Mouse (Mus musculus) spleen, postnatal 14 days (tissue): ENCODE data around the gene Pbx2.

Source experiments
- DNase-seq, 2 experiments: peaks; one replicate each; pipeline ENCODE4 v3.0.0; 2021 to 2022; ENCODE audit warnings: low spot score in 2 of 2

The Pbx2 gene

GRCm38 (mm10) chr17:34603375-34604060 is 12.5 kb downstream of the Pbx2 start, which contains the start of gene Rnf5:
Rnf5 (minus strand) TSS chr17:34603690.
- peak; percentile 89 to 97 for DNase-seq

GRCm38 (mm10) chr17:34604061-34604508 is 13.0 kb downstream of the Pbx2 start, which contains the start of gene Agpat1:
Agpat1 (plus strand) TSS chr17:34604262.
- DNase-seq = peak; percentile 92 to 96

DNA sequence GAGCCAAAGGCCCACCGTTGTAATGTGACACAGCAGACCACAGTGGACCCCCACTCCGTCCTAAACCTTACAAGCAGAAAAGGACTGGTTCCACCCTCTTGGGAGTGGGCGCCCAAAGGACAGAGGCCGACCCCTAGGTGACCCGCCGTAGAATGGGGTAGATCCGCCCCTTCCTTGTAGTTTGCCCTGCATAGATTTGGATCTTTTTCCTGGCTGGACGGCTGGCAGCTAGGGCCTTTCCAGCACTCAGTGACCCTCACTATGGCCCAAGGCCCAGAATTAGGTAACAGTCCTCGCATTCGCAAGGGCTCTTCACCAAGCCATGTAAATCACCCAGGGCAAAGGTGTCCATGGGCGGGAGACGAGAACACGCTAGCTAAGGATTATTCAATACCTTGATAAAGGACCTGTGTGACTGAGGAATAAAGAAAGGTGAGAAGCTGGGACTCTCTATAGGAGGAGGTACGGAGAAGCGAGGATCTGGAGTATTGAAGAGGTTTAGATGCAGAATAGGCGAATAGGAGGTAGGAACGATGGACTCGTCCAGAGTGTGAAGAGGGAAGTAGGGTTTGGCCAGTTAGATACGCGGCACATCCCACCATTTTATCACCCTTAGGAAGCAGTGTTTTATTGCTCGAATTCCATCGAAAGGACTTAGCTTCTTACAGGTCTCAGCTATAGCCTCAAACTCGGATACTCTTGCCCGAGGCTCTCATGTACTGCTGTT is 13.6 kb downstream of the Pbx2 start:
- no peak for DNase-seq

DNA sequence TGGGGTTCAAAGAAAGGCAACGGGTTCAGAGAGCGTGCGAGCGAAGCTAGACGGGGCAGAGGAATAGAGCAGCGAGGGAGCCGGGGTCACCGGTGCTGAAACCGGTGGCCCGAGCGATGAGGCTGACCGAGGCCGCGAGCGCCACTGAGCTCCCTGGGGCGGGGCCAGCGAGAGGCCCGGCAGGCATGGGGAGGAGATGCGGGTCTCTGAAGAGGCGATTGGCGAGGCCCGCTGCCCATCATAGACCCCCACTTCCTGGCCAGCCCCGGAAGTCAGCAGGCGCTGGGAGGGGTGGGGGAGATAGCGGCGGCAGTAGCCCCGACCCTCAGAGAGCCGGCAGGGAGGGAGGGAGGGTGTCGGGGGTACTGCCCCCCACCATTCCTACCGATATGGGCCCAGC is 14.5 kb downstream of the Pbx2 start:
- DNase-seq = peak; percentile 87 to 89

DNA sequence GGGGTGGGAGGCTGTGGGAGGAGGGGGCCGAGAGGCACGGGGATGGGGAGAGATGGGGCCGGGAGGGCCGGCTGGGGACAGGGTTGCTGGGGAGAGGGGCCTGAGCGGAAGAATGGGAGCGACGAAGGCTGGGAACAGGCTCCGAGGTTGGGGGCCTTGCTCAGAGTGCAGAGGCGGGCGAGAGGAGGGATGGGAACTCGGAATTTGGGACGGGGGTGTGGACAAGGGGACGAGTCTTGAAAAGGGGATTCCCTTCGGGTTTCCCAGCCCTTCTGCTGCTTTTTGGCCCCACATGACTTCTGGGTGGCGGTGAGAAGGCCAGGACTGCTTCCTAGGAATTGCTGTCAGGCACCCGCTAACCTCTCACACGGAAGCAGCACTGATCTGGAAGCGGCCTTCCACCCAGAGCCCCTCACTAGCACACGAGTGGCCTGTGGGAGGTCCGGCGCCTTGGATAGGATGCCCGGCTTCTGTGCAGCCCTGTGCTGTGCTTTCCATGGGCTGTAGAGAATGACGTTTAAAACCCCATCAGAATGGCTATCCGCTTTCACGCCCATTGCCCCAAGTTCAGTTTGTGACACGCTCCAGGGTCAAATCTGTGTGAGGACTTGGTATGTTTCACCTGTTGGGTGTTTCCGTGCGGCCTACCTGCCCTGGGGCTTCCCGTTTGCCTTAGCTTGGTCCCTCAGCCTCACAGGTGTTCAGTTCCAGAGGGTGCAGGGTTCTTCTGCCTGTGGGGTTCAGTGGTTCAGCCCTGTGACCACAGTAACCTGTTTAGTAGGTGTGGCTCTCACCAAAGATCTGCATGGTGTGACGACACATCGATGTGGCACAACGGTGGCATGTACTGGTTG is 15.3 kb downstream of the Pbx2 start:
- no peak for DNase-seq

GRCm38 (mm10) chr17:34607997-34608396 is 16.9 kb downstream of the Pbx2 start:
- no peak for DNase-seq

GRCm38 (mm10) chr17:34611050-34611449 is 20.0 kb downstream of the Pbx2 start:
- DNase-seq = no peak

- no peak for DNase-seq
These were observed 22.1 kb downstream of the Pbx2 start for GRCm38 (mm10) chr17:34613054-34613645.

- DNase-seq = no peak
These were observed 22.8 kb downstream of the Pbx2 start for GRCm38 (mm10) chr17:34613830-34614229.

GRCm38 (mm10) chr17:34615871-34616270 is 24.8 kb downstream of the Pbx2 start, which contains the start of gene Egfl8:
Egfl8 (minus strand) TSS chr17:34615971.
- DNase-seq = no peak

- DNase-seq = peak; percentile 64 to 76
These were observed 27.9 kb downstream of the Pbx2 start for GRCm38 (mm10) chr17:34618999-34619398.

DNA sequence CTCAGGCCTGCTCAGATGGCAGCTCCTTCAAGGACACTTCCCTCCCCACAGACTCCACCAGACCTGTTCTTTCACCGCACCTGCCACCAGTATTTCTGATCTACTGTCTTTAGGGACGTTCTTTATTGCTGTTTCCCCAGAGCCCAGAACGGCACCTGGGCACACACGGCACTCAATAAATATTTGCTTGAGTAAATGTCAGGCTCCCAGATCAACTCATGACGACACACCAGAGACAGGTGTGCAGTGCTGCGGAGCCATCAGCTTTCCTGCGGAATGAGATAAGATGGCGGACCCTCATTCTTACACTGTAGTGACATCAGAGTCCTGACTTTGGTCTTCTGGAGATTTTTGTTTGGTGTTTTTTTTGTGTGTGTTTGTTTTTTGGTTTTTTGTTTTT is 29.9 kb downstream of the Pbx2 start:
- no peak for DNase-seq

- DNase-seq = no peak
These were observed 32.1 kb downstream of the Pbx2 start for GRCm38 (mm10) chr17:34623161-34623560.

DNA sequence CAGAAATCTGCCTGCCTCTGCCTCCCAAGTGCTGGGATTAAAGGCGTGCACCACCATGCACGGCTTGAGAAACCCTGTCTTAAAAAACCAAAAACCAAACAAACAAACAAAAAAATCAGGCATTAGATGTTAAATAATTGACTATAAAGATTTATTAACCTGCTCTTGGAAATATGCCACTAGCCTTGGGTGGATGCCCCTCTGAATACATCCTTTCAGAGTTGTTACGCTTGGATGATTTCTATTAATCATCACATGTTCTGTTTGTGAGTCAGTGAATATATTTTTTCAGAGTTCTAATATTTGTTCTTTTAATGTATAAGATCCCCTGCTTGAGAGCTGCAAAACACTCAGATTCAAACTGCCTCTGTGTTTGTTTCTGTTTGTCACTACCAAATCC is 33.9 kb downstream of the Pbx2 start:
- no peak for DNase-seq

DNA sequence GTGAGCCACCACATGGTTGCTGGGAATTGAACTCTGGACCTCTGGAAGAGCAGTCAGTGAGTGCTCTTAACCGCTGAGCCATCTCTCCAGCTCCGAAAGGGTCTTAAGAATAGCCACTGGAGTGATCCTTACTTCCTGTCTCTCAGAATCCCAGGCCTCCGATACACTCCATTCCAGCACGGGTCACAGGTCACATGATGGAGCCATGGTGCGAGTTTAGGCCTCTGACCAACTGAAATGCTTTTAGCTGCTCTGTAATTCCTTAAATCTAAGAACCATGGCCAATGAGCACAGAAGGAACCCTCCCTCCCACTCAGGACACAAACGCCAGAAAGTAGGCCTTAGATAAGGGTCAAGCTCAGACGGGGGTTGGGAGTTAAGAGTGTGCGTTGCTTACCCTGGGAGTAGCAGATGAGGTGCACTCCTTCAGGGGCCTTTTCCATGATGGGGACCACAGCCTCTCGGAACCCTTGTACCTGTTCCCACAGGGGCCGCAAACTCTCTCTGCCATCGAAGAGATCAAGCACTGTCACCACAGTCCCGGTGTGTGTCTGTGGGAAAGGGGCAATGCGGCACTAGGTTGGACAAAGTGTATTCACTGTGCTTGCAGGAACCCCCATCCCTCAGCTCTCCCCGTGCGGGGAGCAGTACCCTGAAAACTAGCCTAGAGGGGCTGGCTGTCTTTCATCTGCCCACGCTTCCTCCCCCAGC is 35.2 kb downstream of the Pbx2 start:
- DNase-seq = no peak

DNA sequence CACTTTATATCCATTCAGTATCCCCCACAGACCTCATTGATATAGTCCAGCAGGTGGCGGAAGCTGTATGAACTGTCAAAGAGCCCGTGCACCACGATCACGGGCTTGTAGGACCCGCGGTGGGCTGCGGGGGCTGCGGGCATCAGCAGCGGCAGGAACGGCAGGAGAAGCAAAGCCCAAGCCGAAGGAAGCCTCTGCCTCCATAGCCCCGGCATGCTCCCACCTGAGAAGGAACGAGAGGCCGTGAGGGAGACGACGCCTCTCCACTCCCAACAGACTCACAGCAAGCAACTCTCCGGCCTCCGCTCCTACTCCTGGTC is 35.7 kb downstream of the Pbx2 start:
- DNase-seq = no peak

DNA sequence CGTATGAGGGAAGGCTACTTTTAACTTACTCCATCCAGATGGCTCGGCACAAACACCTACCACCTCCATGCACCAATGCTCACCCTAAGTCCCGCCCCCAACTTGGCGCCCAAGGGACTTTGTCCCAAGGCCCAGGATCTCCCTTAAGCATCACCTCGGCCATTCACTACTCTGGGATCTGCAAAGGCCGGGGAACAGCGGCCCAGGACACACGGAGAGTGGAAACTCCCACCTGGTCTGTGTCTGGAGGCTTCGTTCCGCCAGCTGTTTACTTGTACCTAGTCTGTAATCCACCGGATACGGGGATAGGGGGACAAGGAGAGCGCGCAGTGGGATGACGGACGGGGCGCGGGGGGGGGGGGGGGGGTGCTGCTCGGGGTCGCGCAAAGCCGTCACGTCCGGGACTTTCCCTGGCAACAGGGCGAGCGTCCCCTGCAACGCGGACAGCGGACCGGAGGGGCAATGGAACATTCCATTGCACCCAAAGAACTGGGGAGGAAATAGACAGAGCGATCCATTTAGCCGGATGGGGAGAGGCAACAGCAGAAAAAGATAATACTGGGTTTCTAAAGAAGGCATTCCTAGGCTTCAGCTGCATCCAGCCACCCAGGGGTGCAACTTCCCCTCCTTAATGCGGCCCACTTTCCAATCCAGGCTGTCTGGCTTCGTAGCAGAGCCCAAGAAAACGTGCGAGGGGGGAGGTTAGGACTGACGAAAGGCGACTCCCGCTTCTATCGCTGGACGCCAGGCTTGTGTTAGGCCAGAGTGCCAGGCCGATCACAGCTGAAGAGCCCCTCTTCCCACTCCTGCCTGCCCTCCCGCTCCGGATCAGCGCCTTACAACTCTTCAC is 36.3 kb downstream of the Pbx2 start:
- peak in 1 of 2 experiments; percentile 53 for DNase-seq

DNA sequence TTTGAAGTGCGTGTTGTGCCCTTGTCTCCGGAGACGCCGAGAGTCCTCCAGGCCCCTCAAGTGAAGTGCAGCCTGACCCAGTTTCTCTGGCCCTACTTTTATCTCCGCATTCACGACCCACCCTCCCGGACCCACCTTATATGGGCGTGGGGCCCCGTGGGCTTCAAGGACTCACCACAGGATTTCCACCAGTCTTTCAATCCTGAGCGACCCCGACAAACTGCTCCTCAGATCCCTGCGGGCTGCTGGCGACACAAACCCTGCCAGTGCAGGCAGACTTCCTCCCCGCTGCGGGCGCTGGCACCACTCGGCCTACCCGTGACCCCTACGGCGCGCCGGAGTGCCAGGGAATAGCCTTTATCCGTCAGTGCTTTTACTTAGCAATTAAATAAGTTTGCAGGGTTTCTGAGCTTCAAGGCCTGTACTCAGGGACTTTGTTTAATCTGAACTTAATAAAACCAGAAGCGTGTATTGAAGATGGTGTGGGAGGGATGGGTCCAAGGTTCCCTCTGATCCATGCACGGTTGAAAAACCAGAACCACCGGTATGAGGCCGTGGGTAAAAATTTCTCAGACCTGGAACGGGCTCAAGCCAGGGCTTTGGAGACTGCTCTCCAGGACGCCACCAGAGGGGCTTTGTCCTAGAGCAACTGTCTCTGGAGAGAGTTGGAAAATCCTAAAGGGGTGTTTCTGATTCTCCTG is 37.0 kb downstream of the Pbx2 start, which contains the start of gene Ppt2:
TSS of gene Ppt2 (minus strand) at position 568 of the 701 bp plus-strand sequence.
- no peak for DNase-seq

- DNase-seq = no peak
These were observed 37.5 kb downstream of the Pbx2 start for GRCm38 (mm10) chr17:34628644-34628967.
